Mouse (Mus musculus): ENCODE data around the gene Atg5. TPM values are rescaled to one million over a fixed set of nuclear protein-coding genes. Genes with fewer than 3 reads are reported as not detected.

Atg5 gene
- polyA plus RNA-seq, 1 experiment = 28.7 TPM

- no peaks in the 10 kb centered on the region for H3K4me1 ChIP-seq (ENCODE audit: control insufficient read depth, insufficient read depth, low read length)
- H3K9ac ChIP-seq (ENCODE audit: low read depth, poor library complexity, severe bottlenecking) = no peak overlapping the region
- no peaks in the 10 kb centered on the region for H3K27me3 ChIP-seq (ENCODE audit: control insufficient read depth, insufficient read depth, low read length, poor library complexity, severe bottlenecking)
- no peaks in the 10 kb centered on the region for H3K9me3 ChIP-seq (replicated peaks; ENCODE audit: control insufficient read depth, insufficient read depth, low read length, poor library complexity, severe bottlenecking)
- no peak overlapping the region for H3K4me3 ChIP-seq (ENCODE audit: low read depth, low read length)
- TF ChIP-seq EP300 (IDR thresholded peaks at IDR 0.05; ENCODE audit: insufficient read depth, low read depth, low read length) = no peak
- no peak overlapping the region for H3K27ac ChIP-seq (ENCODE audit: insufficient read depth, low read length)
- H3K36me3 ChIP-seq (ENCODE audit: control insufficient read depth, insufficient read depth, low read length, poor library complexity, severe bottlenecking) = no peaks in the 10 kb centered on the region
Measured at GRCm38 (mm10) chr10:44338571-44338970, 70.4 kb downstream of the Atg5 start.

- Histone ChIP-seq H3K4me1 (ENCODE audit: control insufficient read depth, insufficient read depth, low read length) (no peaks in the 10 kb centered on the region), H3K27me3 (ENCODE audit: control insufficient read depth, insufficient read depth, low read length, poor library complexity, severe bottlenecking) (no peaks in the 10 kb centered on the region), H3K9me3 (replicated peaks; ENCODE audit: control insufficient read depth, insufficient read depth, low read length, poor library complexity, severe bottlenecking) (no peaks in the 10 kb centered on the region), H3K4me3 (ENCODE audit: low read depth, low read length) (no peak overlapping the region), H3K27ac (ENCODE audit: insufficient read depth, low read length) (no peak overlapping the region), H3K36me3 (ENCODE audit: control insufficient read depth, insufficient read depth, low read length, poor library complexity, severe bottlenecking) (no peaks in the 10 kb centered on the region), H3K9ac (ENCODE audit: low read depth, poor library complexity, severe bottlenecking) (no peak overlapping the region)
- TF ChIP-seq POLR2A (IDR thresholded peaks at IDR 0.05; ENCODE audit: insufficient read depth, low read length) (no peak), CTCF (IDR thresholded peaks at IDR 0.05; ENCODE audit: low read depth, low read length) (no peak), EP300 (IDR thresholded peaks at IDR 0.05; ENCODE audit: insufficient read depth, low read depth, low read length) (no peak)
Measured at GRCm38 (mm10) chr10:44339326-44339725, 71.2 kb downstream of the Atg5 start.

DNA sequence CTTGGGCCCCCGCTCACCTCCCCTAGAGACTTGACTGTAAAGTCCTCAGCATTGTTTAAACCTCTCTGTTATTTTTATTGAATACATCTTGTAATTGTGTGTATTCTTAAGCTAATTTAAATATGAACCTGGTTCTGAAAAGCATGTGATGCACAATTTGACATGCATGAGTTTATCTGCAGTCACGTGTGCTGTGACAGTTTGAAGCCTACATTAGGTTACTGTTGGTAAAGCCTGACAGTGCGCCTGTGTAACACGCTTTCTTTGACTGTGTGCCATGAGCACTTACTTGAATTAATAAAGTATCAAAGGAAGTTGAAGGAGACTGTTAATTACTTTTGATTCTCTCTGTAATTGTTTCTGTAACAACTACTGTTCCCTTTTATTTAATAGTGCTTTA lies 72.8 kb downstream of the Atg5 start:
- no peaks in the 10 kb centered on the region for H3K9me3 ChIP-seq (replicated peaks; ENCODE audit: control insufficient read depth, insufficient read depth, low read length, poor library complexity, severe bottlenecking)
- H3K4me1 ChIP-seq (ENCODE audit: control insufficient read depth, insufficient read depth, low read length) = no peaks in the 10 kb centered on the region
- TF ChIP-seq EP300 (IDR thresholded peaks at IDR 0.05; ENCODE audit: insufficient read depth, low read depth, low read length) (no peak), POLR2A (IDR thresholded peaks at IDR 0.05; ENCODE audit: insufficient read depth, low read length) (no peak)

GRCm38 (mm10) chr10:44341826-44342521 lies 73.8 kb downstream of the Atg5 start:
- no peak overlapping the region for H3K9ac ChIP-seq (ENCODE audit: low read depth, poor library complexity, severe bottlenecking)
- TF ChIP-seq POLR2A (IDR thresholded peaks at IDR 0.05; ENCODE audit: insufficient read depth, low read length) = no peak
- TF ChIP-seq EP300 (IDR thresholded peaks at IDR 0.05; ENCODE audit: insufficient read depth, low read depth, low read length) = no peak
- TF ChIP-seq CTCF (IDR thresholded peaks at IDR 0.05; ENCODE audit: low read depth, low read length) = no peak
- no peaks in the 10 kb centered on the region for H3K4me1 ChIP-seq (ENCODE audit: control insufficient read depth, insufficient read depth, low read length)
- no peaks in the 10 kb centered on the region for H3K9me3 ChIP-seq (replicated peaks; ENCODE audit: control insufficient read depth, insufficient read depth, low read length, poor library complexity, severe bottlenecking)
- H3K27me3 ChIP-seq (ENCODE audit: control insufficient read depth, insufficient read depth, low read length, poor library complexity, severe bottlenecking) = no peaks in the 10 kb centered on the region
- H3K4me3 ChIP-seq (ENCODE audit: low read depth, low read length) = no peak overlapping the region
- H3K27ac ChIP-seq (ENCODE audit: insufficient read depth, low read length) = no peak overlapping the region
- H3K36me3 ChIP-seq (ENCODE audit: control insufficient read depth, insufficient read depth, low read length, poor library complexity, severe bottlenecking) = no peaks in the 10 kb centered on the region

More for the DNA sequence above, 72.8 kb downstream of the Atg5 start:
- Histone ChIP-seq H3K4me3 (ENCODE audit: low read depth, low read length) (no peak overlapping the region), H3K27me3 (ENCODE audit: control insufficient read depth, insufficient read depth, low read length, poor library complexity, severe bottlenecking) (no peaks in the 10 kb centered on the region), H3K36me3 (ENCODE audit: control insufficient read depth, insufficient read depth, low read length, poor library complexity, severe bottlenecking) (no peaks in the 10 kb centered on the region), H3K9ac (ENCODE audit: low read depth, poor library complexity, severe bottlenecking) (no peak overlapping the region), H3K27ac (ENCODE audit: insufficient read depth, low read length) (no peak overlapping the region)

DNA sequence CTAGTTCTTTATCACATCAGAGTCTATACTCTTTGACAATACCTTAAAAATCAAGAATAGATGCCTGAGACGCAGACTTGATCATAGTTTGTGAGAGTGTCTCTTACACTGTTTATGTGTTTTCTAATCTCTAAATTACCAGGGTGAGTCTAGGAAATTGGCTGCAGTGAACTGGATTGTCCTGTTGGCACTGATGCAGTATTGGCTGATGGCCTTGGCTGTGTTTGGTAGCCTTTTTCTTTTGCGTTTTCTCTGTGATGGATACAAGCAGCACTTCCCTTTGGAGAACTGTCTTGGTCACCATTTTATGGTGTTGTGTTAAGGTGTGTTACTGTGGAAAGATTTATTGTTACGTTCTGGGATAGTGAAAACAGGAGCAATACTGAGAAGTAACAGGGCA lies 75.2 kb downstream of the Atg5 start:
- H3K9me3 ChIP-seq (replicated peaks; ENCODE audit: control insufficient read depth, insufficient read depth, low read length, poor library complexity, severe bottlenecking) = no peaks in the 10 kb centered on the region
- no peak for TF ChIP-seq POLR2A (IDR thresholded peaks at IDR 0.05; ENCODE audit: insufficient read depth, low read length)
- H3K4me1 ChIP-seq (ENCODE audit: control insufficient read depth, insufficient read depth, low read length) = no peaks in the 10 kb centered on the region
- H3K27ac ChIP-seq (ENCODE audit: insufficient read depth, low read length) = no peak overlapping the region
- H3K4me3 ChIP-seq (ENCODE audit: low read depth, low read length) = no peak overlapping the region
- no peak overlapping the region for H3K9ac ChIP-seq (ENCODE audit: low read depth, poor library complexity, severe bottlenecking)
- H3K27me3 ChIP-seq (ENCODE audit: control insufficient read depth, insufficient read depth, low read length, poor library complexity, severe bottlenecking) = no peaks in the 10 kb centered on the region
- H3K36me3 ChIP-seq (ENCODE audit: control insufficient read depth, insufficient read depth, low read length, poor library complexity, severe bottlenecking) = peaks cover 11% of the 10 kb centered on the region

DNA sequence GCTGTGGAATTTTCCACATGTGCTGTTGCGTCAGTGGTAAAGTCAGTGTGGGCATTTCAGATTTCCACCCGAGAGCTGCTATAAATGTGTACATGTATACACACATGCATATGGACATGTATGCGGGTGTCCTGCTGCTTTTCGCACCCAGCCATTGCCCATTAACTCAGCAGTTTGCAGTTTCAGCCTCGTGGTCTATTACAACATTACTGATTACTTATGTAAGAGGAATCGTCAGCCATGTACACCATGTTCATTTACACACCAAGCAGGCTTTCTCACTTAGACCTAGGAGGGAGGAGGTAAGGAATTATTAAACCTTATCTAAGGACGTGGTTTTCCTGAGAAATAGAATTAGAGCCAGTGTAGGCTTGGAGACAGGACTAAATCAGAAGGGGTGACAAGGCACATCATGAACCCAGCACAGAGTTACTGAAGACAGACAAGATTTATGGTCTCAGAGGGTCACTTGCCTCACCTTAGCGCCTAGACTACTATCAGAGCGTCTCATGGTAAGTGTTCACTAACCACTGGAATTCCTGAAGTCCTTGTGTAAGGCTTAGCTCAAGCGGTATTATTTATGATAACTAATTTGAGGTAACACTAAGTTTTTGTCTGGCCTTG lies 79.5 kb downstream of the Atg5 start:
- H3K9ac ChIP-seq (ENCODE audit: low read depth, poor library complexity, severe bottlenecking) = no peak overlapping the region
- H3K4me3 ChIP-seq (ENCODE audit: low read depth, low read length) = no peak overlapping the region
- no peaks in the 10 kb centered on the region for H3K9me3 ChIP-seq (replicated peaks; ENCODE audit: control insufficient read depth, insufficient read depth, low read length, poor library complexity, severe bottlenecking)
- TF ChIP-seq POLR2A (IDR thresholded peaks at IDR 0.05; ENCODE audit: insufficient read depth, low read length) (no peak), CTCF (IDR thresholded peaks at IDR 0.05; ENCODE audit: low read depth, low read length) (no peak), EP300 (IDR thresholded peaks at IDR 0.05; ENCODE audit: insufficient read depth, low read depth, low read length) (no peak)
- H3K27me3 ChIP-seq (ENCODE audit: control insufficient read depth, insufficient read depth, low read length, poor library complexity, severe bottlenecking) = no peaks in the 10 kb centered on the region
- H3K36me3 ChIP-seq (ENCODE audit: control insufficient read depth, insufficient read depth, low read length, poor library complexity, severe bottlenecking) = peaks cover 14% of the 10 kb centered on the region
- no peak overlapping the region for H3K27ac ChIP-seq (ENCODE audit: insufficient read depth, low read length)
- H3K4me1 ChIP-seq (ENCODE audit: control insufficient read depth, insufficient read depth, low read length) = no peaks in the 10 kb centered on the region

All from ES-Bruce4 (cell line).